Mouse (Mus musculus) cerebral cortex, adult 2 months (tissue): ENCODE data around the gene Ugt3a1.

Source experiments
- WGBS: fragments of 180-500 bp; shearing (Covaris S2); methylation state at CpG from one replicate; pipeline ENCODE4 v1.1.7; 2018; 5-methylcytosine and 5-hydroxymethylcytosine counted together

Ugt3a1 gene

DNA sequence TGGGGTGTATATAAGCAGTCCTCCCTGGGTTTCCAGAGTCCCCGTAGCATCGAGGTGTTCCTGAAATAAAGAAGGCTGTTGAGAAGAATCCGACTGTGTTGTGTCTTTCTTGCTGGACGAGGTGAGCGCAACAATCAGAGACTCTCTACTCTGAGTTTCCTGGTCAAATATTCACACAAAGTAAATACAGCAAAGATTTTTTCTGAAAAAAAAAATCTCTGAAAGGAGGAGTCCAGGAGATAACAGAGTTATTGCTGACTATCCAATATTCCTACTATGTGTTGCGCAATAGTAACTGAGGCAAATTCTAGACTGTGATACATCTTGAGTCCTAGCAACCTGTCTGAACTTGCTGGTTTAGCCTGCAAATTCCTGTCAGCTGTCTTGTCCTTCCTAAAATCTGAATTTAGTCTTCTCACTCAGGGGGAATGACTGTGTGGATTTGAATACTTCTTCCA is at the start of gene Ugt3a1:
Gene Ugt3a1 (plus strand): TSS at position 51 of the 458 bp plus-strand sequence.
- 95% methylated on average over 6 of the region's 6 CpGs for WGBS

DNA sequence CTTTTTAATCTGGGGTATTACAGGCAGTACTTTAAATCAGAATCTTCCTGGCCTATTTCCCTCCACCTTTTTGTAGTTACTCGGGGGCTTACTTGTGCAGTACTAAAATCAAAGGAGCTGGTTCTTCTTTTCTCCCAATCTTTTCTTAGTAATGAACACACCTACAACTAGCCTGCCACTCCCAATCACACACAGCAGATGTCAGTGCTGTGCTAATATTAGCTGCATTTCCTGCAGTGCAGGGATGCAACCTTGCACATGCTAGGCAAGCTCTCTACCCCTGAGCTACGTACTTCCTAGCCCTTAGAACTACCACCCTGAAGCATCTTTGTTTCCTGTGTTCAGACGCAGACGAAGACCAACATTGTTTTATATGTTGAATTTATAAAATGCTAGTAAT is 45.8 kb upstream of the Ugt3a1 start:
- WGBS: 62% methylated on average over 4 of the region's 4 CpGs

DNA sequence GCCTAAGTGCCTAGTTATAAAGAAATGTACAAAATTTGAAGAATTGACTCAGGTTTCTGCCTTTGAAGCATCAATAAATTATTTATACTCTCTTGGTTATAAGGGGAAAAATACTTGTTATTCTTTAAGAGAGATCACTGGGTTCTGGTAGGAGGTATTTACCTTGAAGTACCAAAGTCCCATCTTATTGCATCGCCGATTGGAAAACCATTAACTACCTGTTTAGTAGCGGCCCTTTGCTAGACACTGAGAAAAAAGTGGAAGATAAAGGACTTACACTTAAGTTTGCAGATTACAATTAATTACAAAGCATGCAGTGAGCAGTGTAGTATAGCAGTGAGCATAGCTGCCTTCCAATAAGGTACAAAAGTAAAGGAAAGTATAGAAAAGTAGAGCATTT is 23.8 kb upstream of the Ugt3a1 start:
- 98% methylated on average over 3 of the region's 3 CpGs for WGBS

- 75% methylated on average over 3 of the region's 3 CpGs for WGBS
Measured at GRCm38 (mm10) chr15:9260621-9261020, 16.1 kb upstream of the Ugt3a1 start.

GRCm38 (mm10) chr15:9271876-9272275 is 4.8 kb upstream of the Ugt3a1 start:
- WGBS: 54% methylated on average over 7 of the region's 7 CpGs

DNA sequence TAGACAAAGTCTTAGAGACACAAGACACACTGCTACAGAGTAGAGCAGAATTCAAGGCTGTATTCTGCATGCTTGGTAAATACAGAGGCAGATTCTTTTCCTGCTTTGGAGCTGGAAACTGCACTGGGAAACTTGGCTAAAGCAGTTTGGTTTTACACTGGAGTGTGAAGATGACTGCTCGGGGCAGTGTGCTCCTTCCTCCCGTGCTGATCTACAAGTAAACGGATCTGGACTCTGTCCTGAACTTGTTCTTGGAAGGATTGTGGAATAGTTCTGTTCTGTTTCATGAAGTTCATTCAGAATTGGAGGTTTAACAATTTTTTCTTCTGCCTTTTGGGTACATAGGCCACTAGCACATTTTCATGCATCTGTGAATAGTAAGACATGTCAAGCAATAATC is 2.3 kb downstream of the Ugt3a1 start:
- 80% methylated on average over 3 of the region's 3 CpGs for WGBS

DNA sequence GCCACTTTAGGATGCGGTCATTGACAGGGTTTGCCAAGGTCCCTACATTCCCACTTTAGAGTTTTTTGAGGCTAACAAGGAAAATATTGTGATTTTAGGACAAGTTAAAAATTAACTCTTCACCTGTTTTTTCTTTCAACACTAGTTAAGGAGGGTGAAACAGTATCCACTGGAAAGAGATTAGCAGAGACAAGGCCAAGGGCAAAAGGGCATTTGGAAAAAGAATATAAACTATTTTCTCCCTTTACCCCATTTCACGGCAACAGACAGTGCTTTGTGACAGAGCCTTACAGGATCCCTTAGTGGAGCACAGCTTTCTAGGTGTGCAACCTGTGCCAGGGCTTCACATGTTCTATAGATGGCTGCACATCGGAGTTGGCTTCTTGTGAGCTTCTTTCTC is 2.9 kb downstream of the Ugt3a1 start:
- 93% methylated on average over 3 of the region's 3 CpGs for WGBS

- WGBS: 91% methylated on average over 2 of the region's 2 CpGs
Measured at GRCm38 (mm10) chr15:9283165-9283564, 6.5 kb downstream of the Ugt3a1 start.

GRCm38 (mm10) chr15:9289660-9290059 is 13.0 kb downstream of the Ugt3a1 start:
- 70% methylated on average over 2 of the region's 2 CpGs for WGBS

DNA sequence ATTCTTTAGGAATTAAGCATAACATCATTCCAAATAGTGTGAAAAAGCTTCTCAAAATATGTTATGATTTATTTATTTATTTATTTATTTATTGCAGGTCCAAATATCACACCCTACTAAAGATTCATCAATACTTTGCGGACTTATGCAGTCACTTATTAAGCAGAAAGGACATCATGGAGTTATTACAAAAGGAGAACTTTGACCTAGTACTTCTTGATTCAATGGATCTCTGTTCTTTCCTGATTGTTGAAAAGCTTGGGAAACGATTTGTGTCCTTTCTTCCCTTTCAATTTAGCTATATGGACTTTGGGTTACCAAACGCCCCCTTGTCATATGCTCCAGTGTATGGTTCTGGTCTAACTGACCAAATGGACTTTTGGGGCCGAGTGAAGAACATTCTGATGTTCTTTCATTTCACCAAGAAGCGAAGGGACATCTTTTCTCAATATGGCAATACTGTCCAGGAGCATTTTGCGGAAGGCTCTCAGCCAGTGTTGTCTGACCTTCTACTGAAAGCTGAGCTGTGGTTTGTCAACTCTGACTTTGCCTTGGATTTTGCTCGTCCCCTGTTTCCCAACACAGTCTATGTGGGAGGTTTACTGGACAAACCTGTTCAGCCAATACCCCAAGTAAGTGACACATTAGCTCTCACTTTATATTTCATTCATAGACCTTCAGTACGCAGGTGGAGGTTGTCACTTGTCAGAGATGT is 29.4 kb downstream of the Ugt3a1 start:
- 83% methylated on average over 8 of the region's 8 CpGs for WGBS

- WGBS: 66% methylated on average over 2 of the region's 2 CpGs
Measured at GRCm38 (mm10) chr15:9334596-9334995, 57.9 kb downstream of the Ugt3a1 start.

DNA sequence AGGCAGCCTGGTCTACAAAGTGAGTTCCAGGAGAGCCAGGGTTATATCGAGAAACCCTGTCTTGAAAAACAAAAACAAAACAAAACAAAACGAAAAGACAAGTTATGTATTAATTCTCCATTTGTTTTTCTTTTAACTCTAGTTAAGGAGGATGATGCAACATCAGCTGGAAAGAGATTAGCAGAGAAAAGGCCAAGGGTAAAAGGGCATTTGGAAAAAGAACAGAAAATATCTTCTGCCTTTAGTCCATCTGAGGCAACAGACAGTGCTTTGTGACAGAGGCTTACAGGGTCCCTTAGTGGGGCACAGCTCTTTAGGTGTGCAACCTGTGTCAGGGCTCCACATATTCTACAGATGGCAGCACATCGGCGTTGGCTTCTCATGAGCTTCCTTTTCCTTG is 58.7 kb downstream of the Ugt3a1 start, which contains the start of gene Ugt3a2:
Gene Ugt3a2 (plus strand): TSS at position 210 of the 400 bp plus-strand sequence.
- WGBS: 86% methylated on average over 4 of the region's 4 CpGs

DNA sequence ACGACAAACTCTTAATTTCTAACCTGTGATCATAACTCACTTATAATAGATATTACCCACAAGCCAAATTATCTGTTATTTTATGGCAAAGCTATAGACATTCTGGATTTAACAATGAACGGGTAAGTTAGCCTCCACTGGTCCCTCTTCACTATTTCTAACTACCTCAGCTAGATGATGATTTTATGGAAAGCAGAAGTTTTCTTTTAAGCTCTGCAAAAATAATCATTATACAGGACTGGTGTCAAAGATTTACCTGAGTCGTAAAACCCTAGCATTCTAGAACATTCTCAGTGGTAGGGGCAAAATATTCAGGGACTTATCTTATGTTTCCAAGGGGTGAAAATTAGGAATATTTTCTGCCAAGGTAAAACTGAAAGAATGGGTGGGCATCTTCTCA is 59.9 kb downstream of the Ugt3a1 start:
- WGBS: 87% methylated on average over 3 of the region's 3 CpGs

DNA sequence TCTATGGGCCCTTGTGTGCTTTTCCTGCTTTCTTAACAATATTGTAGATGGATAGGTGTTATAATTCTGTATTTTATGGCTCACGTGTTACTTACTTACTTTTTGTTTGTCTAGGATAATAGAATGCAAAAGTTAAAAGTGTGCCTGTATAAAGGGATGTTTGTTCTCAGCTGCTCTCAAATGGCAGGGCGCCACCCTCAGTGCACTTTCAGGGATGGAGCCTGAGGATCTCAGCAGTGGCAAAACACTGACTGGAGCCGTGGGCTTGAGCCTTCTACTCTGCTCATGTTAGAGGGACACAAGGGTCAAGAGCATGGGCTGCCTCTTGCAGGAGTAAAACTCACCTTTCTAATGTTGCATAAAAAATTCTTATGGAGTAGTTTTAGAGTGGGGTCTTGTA is 60.3 kb downstream of the Ugt3a1 start:
- 72% methylated on average over 3 of the region's 3 CpGs for WGBS

DNA sequence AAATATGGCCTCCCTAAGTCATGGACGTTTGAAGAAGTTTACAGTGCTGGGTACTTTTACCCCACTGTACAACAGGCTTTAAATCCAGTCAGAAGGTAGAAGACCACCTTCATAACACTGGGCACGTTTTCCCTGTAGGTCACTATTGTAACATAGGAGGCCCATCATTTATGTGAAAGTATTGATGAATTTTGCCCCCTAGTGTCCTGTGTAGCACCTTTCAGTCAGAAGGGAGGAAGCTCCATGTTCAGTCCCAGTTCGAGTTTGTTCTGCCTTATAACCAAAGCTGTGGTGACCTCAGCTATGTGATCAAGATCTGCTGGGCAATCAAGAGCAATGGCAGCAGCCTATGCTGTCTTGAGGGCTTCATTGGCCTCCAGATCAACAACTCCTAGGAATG is 72.1 kb downstream of the Ugt3a1 start:
- whole genome bisulfite sequencing: 63% methylated on average over 3 of the region's 3 CpGs

- WGBS: 70% methylated on average over 2 of the region's 2 CpGs
Measured at GRCm38 (mm10) chr15:9362801-9363200, 86.1 kb downstream of the Ugt3a1 start.
